Mouse (Mus musculus) kidney, adult 10 weeks (tissue): ENCODE measurements around the gene Rev3l. TPM values are rescaled to one million over a fixed set of nuclear protein-coding genes. Genes with fewer than 3 reads are reported as not detected.

Experiments used
- polyA plus RNA-seq: library from polyadenylated mRNA; stranded (reverse); fragments of 350-450 nt; fragmentation: Illumina TruSeq; extraction: RNeasy Lipid Tissue Mini Kit (QIAGEN cat#74804); gene quantifications from one replicate; pipeline ENCODE4 v1.2.3, GENCODE M21; 2014; ENCODE audit warnings: low read depth, low replicate concordance

Rev3l gene
- 39.1 TPM for polyA plus RNA-seq

GRCm38 (mm10) chr10:39731736-39732265, at the start of gene Rev3l:
TSS of gene Rev3l (plus strand) at chr10:39732118.

GRCm38 (mm10) chr10:39898874-39899371, 167.0 kb downstream of the Rev3l start, which contains the start of gene Mfsd4b4:
TSS of gene Mfsd4b4 (minus strand) at chr10:39899238.

Other genes starting within 250 kb of the Rev3l start
- gene Traf3ip2, start 119.2 kb upstream of the Rev3l start, polyA plus RNA-seq: 2.8 TPM
- 5.7 TPM for gene Mfsd4b4, start 167.1 kb downstream of the Rev3l start, polyA plus RNA-seq
- 0.93 TPM for gene Mfsd4b2, start 194.8 kb downstream of the Rev3l start, polyA plus RNA-seq
- 32.7 TPM for gene Mfsd4b3, start 228.0 kb downstream of the Rev3l start, polyA plus RNA-seq